Mouse (Mus musculus) hindbrain, embryonic 15.5 days (tissue): ENCODE data around the gene Tiam1. TPM values are rescaled to one million over a fixed set of nuclear protein-coding genes. Genes with fewer than 3 reads are reported as not detected.
A peak's percentile ranks its signal among the peaks of the same experiment; 100 is the strongest.

Source experiments
- ATAC-seq: fragments of 200-750 bp; cut with Nextera tagmentation; 2 replicates; pipeline ENCODE4 v1.8.0; 2017; ENCODE audit warnings: low read depth, moderate number of reproducible peaks, moderate TSS enrichment; ENCODE audit not compliant: low FRiP score
- H3K27ac ChIP-seq: fragments of 300-500 bp; sonication (generic); replicated peaks from 2 replicates; pipeline ENCODE4 v1.5.1; 2015; ENCODE audit warnings: mild to moderate bottlenecking, inconsistent platforms
- H3K27me3 ChIP-seq: fragments of 300-500 bp; sonication (generic); 2 replicates; pipeline ENCODE4 v1.6.1; 2015; ENCODE audit warnings: control low read depth, inconsistent platforms
- H3K36me3 ChIP-seq: fragments of 300-500 bp; sonication (generic); 2 replicates; pipeline ENCODE4 v1.6.1; 2015; ENCODE audit warnings: control low read depth, inconsistent platforms
- H3K4me1 ChIP-seq: fragments of 300-500 bp; sonication (generic); replicated peaks from 2 replicates; pipeline ENCODE4 v1.6.1; 2015; ENCODE audit warnings: control low read depth, inconsistent platforms
- H3K4me2 ChIP-seq: fragments of 300-500 bp; sonication (generic); 2 replicates; pipeline ENCODE4 v1.6.1; 2015; ENCODE audit warnings: moderate library complexity, mild to moderate bottlenecking, inconsistent platforms
- H3K4me3 ChIP-seq: fragments of 300-500 bp; sonication (generic); 2 replicates; pipeline ENCODE4 v1.5.1; 2015; ENCODE audit warnings: mild to moderate bottlenecking, inconsistent platforms
- H3K9ac ChIP-seq: fragments of 300-500 bp; sonication (generic); 2 replicates; pipeline ENCODE4 v1.6.1; 2015; ENCODE audit warnings: inconsistent platforms
- H3K9me3 ChIP-seq: fragments of 300-500 bp; sonication (generic); 2 replicates; pipeline ENCODE4 v1.6.1; 2016; ENCODE audit warnings: control low read depth, inconsistent platforms
- WGBS: fragments of 180-500 bp; shearing (Covaris S2); methylation state at CpG from one replicate; pipeline ENCODE4 v1.1.7; 2015; 5-methylcytosine and 5-hydroxymethylcytosine counted together
- polyA plus RNA-seq: library from polyadenylated mRNA; unstranded; fragments of >200 nt; fragmentation: Nextera tagmentation; extraction: Ambion mirVana; gene quantifications from 2 replicates; pipeline ENCODE4 v1.2.1, GENCODE M21; 2015

Gene Tiam1
- polyA plus RNA-seq, 1 experiment from 2014 or later, result 23.8 TPM

DNA sequence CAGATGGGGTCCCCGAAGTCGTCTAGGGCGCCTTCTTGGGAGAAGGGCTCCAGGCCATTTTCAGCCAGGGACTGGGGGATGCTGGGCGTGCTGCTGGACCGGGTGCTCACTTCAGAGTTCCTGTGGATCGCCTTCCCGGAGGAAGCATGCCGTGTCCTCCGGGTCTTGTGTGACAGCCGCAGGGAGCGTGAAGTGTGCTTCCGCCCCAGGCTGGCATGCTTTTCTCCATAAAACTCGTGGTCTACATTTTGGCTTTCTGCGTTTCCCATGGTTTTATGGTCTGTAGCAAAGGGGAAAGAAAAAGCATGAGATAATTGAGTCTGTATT, 245.3 kb downstream of the Tiam1 start:
- H3K4me1 ChIP-seq, result peaks cover 21% of the 10 kb centered on the region
- ATAC-seq, result no peak
- no peaks in the 10 kb centered on the region for H3K9me3 ChIP-seq
- no peak overlapping the region for H3K4me3 ChIP-seq
- H3K27ac ChIP-seq, result no peak overlapping the region
- WGBS, result 91% methylated on average over 14 of the region's 14 CpGs
- 0 out of 2 replicates have a peak overlapping the region, but pooled peaks have one; percentile 14 for H3K4me2 ChIP-seq
- no peak overlapping the region for H3K9ac ChIP-seq
- no peaks in the 10 kb centered on the region for H3K27me3 ChIP-seq
- H3K36me3 ChIP-seq, result no peaks in the 10 kb centered on the region

DNA sequence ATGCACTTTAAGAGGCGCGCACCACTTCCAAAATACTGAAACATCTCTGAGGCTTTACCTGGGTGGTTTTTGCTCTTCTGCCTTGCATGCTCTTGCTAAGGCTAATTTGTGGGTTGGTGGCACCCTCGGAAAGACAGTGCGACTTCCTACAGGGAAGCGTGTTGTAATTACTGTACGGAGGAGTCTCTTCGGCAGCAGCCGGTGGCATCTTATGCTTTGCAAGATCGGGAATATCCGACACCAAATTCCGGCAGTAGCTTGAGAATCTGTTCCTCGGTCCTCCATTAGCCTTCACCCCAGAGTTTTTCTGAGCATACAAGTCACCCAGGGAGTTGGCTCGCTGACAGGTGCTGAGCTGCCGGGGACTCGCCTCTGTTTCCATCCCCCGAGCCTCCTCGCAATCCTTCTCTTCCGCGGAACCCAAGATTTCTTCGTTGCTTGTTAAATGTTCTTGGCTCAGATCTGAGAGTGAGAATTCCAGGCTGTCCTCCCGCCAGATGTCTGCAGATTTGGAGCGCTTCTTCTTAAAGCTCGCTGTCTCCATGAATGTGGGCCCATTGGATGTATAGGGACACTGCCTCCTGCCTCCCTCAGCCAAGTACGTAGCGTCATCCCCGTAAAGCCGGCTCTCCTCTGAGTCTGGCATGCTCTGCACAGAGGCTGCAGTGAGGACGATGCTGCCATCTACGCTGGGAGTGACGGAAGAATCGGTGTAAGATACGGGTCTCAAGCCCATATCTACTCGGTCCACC, 245.8 kb downstream of the Tiam1 start:
- H3K27me3 ChIP-seq, result no peaks in the 10 kb centered on the region
- H3K9ac ChIP-seq, result no peak overlapping the region
- no peak for ATAC-seq
- H3K4me2 ChIP-seq, result peak overlapping the region; percentile 14; the same call in 1 of the 2 replicates
- no peaks in the 10 kb centered on the region for H3K36me3 ChIP-seq
- peaks cover 21% of the 10 kb centered on the region for H3K4me1 ChIP-seq
- H3K4me3 ChIP-seq, result no peak overlapping the region
- H3K9me3 ChIP-seq, result no peaks in the 10 kb centered on the region
- H3K27ac ChIP-seq, result no peak overlapping the region
- WGBS, result 78% methylated on average over 33 of the region's 33 CpGs

DNA sequence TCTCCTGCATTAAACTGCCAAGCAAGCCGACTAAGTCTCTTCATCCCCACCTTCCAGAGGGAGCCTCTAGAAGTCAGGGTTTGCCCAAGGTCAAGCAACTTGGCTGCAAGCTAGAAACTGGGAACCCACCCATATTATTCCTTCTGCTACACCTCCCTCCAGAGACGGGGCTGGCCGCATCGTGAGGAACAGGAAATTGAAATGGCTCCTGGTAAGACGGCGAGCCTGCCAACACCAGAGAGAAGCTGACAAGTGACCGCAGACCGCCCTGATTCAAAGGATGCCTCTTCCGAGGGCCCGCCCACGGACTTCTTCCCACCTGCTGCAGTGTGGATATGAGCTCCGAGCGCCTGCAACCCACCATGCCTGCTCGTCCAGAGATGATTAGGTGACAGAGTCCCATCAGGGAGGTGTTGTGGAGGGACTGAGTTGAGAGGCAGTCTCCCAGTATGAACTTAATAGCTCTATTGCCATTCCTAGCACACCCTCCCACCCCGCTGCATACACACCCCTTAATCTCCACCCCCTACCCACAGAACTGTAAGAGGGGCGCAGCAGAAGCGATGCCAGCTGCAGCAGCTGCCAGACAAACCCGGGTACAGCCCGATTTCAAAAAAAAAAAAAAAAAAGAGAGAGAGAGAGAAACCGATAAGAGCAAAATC, 246.6 kb downstream of the Tiam1 start:
- Histone ChIP-seq H3K27ac (no peak overlapping the region), H3K9me3 (no peaks in the 10 kb centered on the region), H3K4me2 (no peak overlapping the region), H3K9ac (no peak overlapping the region), H3K27me3 (no peaks in the 10 kb centered on the region), H3K36me3 (no peaks in the 10 kb centered on the region), H3K4me1 (peaks cover 21% of the 10 kb centered on the region), H3K4me3 (no peak overlapping the region)
- ATAC-seq, result no peak
- 70% methylated on average over 20 of the region's 20 CpGs for WGBS

DNA sequence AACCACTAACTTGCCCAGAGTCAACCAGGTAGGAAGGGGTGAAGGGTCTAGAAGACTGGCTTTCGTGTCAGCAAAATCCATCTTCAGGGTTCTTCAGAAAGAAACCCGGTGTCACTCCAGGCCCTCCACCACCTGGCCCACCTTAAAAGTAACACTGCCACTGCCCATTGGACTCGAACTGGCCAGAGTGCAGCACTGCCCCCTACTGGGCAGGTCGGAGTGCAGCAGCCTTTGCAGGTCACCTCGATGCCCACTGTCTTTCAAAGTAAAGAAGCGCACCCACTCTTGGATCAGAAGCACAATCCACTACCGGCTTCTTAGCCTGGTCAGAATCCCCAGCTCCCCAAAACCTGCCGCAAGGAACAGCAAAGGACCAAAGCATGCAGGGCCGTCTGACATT, 247.2 kb downstream of the Tiam1 start:
- peaks cover 21% of the 10 kb centered on the region for H3K4me1 ChIP-seq
- WGBS, result 82% methylated on average over 9 of the region's 9 CpGs
- no peaks in the 10 kb centered on the region for H3K36me3 ChIP-seq
- no peak overlapping the region for H3K4me2 ChIP-seq
- no peak overlapping the region for H3K27ac ChIP-seq
- no peak for ATAC-seq
- H3K9ac ChIP-seq, result no peak overlapping the region
- no peaks in the 10 kb centered on the region for H3K9me3 ChIP-seq
- H3K4me3 ChIP-seq, result no peak overlapping the region
- H3K27me3 ChIP-seq, result no peaks in the 10 kb centered on the region

DNA sequence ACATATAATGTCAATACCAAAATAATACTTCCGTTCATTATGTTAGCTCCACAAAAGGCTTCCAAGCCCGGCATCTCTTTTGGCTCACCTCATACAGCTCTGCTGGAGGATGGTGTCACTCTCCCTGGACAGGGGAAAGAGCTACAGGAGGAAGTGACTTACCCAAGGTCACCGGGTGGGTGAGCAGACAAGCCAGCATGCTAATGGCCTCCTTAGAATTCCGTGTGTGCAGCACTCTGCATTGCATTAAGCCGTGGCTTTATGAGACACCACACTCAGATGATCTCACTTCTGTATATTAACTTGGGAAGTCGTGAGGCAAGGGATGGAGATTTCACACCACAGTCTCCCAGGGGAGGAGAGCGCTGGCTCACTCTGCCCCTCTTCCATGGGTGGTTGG, 248.3 kb downstream of the Tiam1 start:
- WGBS, result 71% methylated on average over 7 of the region's 7 CpGs
- no peak for ATAC-seq
- Histone ChIP-seq H3K36me3 (no peaks in the 10 kb centered on the region), H3K4me2 (no peak overlapping the region), H3K27ac (no peak overlapping the region), H3K9me3 (no peaks in the 10 kb centered on the region), H3K4me1 (peaks cover 18% of the 10 kb centered on the region), H3K4me3 (no peak overlapping the region), H3K27me3 (no peaks in the 10 kb centered on the region), H3K9ac (no peak overlapping the region)

DNA sequence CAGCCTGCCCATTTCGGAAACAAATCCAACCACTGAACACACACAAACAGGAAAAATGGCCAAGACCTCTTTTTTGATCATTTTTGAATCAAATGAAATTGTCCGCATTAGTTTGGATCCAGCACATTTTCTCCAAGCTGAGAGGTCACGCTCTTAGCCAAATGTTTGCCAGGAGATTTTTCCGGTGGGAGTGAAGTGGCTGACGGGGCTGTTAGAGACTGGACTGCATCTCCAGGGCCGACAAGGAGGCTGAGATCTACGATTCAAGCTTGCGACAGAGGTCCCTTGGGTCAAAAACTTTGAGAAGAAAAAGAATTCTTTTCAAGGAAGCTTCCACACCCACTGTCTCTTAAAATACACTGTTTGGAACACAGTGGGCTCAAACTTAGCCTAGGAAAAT, 248.8 kb downstream of the Tiam1 start:
- H3K27me3 ChIP-seq, result no peaks in the 10 kb centered on the region
- H3K9me3 ChIP-seq, result no peaks in the 10 kb centered on the region
- 63% methylated on average over 8 of the region's 8 CpGs for WGBS
- H3K4me2 ChIP-seq, result no peak overlapping the region
- H3K36me3 ChIP-seq, result no peaks in the 10 kb centered on the region
- H3K9ac ChIP-seq, result no peak overlapping the region
- H3K4me3 ChIP-seq, result no peak overlapping the region
- H3K27ac ChIP-seq, result no peak overlapping the region
- ATAC-seq, result no peak
- H3K4me1 ChIP-seq, result peaks cover 23% of the 10 kb centered on the region

DNA sequence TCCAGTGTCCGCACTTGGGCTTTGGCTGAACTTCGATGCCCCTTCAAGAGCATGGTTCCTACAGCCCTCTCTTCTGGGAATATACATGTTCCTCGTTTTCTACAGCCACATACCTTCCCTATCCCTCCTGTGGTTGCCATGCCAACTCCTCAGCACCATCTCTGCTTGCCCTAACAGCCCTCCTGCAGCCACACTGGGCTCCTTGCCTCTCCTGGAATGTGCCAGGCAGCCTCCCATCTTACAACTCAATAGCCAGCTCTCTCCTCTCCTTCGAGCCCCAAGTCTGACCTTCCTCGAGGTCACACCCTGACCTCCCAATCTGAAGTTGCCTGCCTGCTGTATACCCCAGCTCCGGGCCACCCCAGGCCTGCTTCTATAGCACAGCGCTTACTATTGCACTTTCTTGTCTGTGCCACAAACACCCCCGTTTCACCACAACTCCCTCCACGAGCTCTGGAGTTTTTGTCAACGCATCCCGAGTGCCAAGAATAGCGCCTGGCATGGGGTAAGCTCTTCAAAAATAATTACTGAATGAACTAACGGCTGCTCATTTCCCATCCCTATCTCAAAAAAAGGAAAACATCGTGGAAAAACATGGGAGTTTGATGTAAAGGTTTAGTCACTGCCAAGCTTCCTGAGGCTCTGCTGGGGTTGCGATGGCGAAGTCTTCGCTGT, 252.9 kb downstream of the Tiam1 start:
- Histone ChIP-seq H3K4me2 (0 out of 2 replicates have a peak overlapping the region, but pooled peaks have one; percentile 3), H3K4me1 (peaks cover 20% of the 10 kb centered on the region), H3K9ac (no peak overlapping the region), H3K27me3 (no peaks in the 10 kb centered on the region), H3K4me3 (no peak overlapping the region), H3K36me3 (no peaks in the 10 kb centered on the region), H3K27ac (no peak overlapping the region), H3K9me3 (no peaks in the 10 kb centered on the region)
- 61% methylated on average over 17 of the region's 17 CpGs for WGBS
- ATAC-seq, result peak; percentile 40; the same call in 1 of the 2 replicates

DNA sequence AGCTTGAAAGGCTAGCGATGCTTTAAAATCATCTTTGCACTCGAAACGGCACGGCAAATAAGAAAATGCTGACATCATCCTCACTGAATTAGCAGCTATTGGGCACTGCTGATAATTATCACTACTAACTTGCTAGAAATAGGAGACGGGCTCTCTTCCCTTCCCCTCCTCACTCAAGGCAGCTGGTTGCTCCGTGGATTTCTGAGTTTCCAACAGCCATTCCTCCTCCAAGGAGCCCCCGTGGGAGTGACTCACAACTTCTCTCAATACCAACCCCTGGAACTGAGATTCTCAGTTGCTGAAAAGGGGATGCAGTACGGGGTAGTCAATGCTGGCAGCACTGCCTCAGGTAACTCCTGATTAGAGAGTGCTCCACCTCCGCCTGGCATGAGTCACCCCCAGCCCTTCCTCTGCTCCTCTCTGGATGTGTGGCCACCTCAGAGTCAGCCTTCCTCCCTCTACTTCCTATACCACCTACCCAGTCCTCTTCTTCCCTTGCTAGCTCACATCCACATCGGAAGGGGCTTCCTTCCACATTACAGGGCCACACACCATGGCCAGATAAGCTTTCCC, 253.6 kb downstream of the Tiam1 start:
- H3K4me1 ChIP-seq, result peaks cover 18% of the 10 kb centered on the region
- no peak overlapping the region for H3K4me3 ChIP-seq
- WGBS, result 60% methylated on average over 10 of the region's 10 CpGs
- no peaks in the 10 kb centered on the region for H3K36me3 ChIP-seq
- ATAC-seq, result peak; percentile 24; the same call in 1 of the 2 replicates
- H3K9me3 ChIP-seq, result no peaks in the 10 kb centered on the region
- no peaks in the 10 kb centered on the region for H3K27me3 ChIP-seq
- H3K4me2 ChIP-seq, result peak overlapping the region; percentile 27
- H3K27ac ChIP-seq, result peak overlapping the region; percentile 27; the same call in 1 of the 2 replicates
- H3K9ac ChIP-seq, result no peak overlapping the region

DNA sequence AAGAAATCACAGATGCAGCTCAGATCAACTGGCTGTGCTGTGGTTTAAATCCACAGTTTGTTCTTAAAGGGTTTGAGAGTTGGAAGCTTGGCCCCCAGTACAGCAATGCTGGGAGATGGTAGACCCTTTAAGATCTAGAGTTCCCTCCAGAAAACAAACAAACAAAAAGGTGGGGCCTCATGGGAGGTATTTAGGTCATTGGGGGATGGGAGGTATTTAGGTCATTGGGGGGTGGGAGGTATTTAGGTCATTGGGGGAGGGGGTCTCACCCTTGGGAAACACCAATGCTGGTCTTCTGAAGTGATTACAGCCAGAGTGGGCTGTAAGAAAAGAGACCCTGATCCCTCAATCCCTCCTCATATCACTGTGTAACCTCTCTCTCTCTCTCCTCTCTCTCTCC, 257.0 kb downstream of the Tiam1 start:
- Histone ChIP-seq H3K36me3 (no peaks in the 10 kb centered on the region), H3K9ac (no peak overlapping the region)

DNA sequence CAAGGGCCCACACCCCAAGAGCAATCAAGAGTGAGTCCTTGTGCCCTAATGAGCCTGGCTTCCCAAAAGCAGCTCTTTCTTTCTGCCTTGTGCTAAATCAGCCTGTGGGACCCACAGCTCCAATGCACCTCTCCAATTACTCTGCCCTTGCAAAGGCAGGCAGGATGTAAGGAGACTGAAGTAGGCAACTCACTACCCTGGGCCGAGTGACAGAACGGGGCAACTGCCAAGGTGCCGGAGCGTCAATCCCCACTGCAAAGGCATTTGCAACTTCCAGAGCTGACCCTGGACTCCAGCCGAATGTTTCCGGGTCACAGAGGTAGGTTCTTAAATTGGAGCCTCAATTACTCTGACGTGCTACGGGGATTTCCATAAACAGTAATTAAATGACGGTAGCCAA, 257.9 kb downstream of the Tiam1 start:
- H3K9me3 ChIP-seq, result no peaks in the 10 kb centered on the region
- WGBS, result 78% methylated on average over 9 of the region's 9 CpGs
- no peak overlapping the region for H3K27ac ChIP-seq
- no peak overlapping the region for H3K4me2 ChIP-seq
- H3K4me3 ChIP-seq, result no peak overlapping the region
- no peak overlapping the region for H3K9ac ChIP-seq
- no peak for ATAC-seq
- H3K36me3 ChIP-seq, result no peaks in the 10 kb centered on the region
- H3K27me3 ChIP-seq, result no peaks in the 10 kb centered on the region
- H3K4me1 ChIP-seq, result peaks cover 15% of the 10 kb centered on the region

More for the DNA sequence above, 257.0 kb downstream of the Tiam1 start:
- H3K4me2 ChIP-seq, result no peak overlapping the region
- no peak overlapping the region for H3K4me3 ChIP-seq
- no peak overlapping the region for H3K27ac ChIP-seq
- ATAC-seq, result no peak
- H3K9me3 ChIP-seq, result no peaks in the 10 kb centered on the region
- peaks cover 18% of the 10 kb centered on the region for H3K4me1 ChIP-seq
- H3K27me3 ChIP-seq, result no peaks in the 10 kb centered on the region

DNA sequence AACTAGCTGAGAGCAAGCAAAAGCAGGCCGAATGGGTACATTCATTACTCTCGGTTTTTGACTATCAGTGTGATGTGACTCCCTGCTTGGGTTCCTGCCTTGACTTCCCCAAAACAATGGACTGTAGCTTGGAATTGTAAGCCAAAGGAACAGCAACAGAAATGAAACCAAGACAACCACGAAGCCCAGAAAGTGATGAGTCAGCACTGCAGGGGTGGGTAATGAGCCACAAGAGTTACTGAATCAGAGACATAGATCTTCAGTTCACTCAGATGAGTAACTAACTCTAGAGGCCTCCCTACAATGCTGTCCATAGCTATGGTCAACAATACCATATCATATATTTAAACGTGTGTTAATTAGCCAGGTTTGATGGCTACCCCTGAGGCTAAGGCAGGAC, 259.7 kb downstream of the Tiam1 start:
- 92% methylated on average over 4 of the region's 4 CpGs for WGBS
- H3K9me3 ChIP-seq, result no peaks in the 10 kb centered on the region
- no peak overlapping the region for H3K9ac ChIP-seq
- no peak for ATAC-seq
- no peak overlapping the region for H3K27ac ChIP-seq
- 0 out of 2 replicates have a peak, but pooled peaks cover 3% of the 10 kb centered on the region for H3K4me1 ChIP-seq
- H3K4me3 ChIP-seq, result no peak overlapping the region
- no peaks in the 10 kb centered on the region for H3K27me3 ChIP-seq
- H3K4me2 ChIP-seq, result no peak overlapping the region
- no peaks in the 10 kb centered on the region for H3K36me3 ChIP-seq
